Mouse (Mus musculus): ENCODE data around the gene Kndc1. TPM values are rescaled to one million over a fixed set of nuclear protein-coding genes. Genes with fewer than 3 reads are reported as not detected.
A peak's percentile ranks its signal among the peaks of the same experiment; 100 is the strongest.

The Kndc1 gene
- polyA plus RNA-seq, 2 experiments, result 0.01 TPM; not detected in 1

DNA sequence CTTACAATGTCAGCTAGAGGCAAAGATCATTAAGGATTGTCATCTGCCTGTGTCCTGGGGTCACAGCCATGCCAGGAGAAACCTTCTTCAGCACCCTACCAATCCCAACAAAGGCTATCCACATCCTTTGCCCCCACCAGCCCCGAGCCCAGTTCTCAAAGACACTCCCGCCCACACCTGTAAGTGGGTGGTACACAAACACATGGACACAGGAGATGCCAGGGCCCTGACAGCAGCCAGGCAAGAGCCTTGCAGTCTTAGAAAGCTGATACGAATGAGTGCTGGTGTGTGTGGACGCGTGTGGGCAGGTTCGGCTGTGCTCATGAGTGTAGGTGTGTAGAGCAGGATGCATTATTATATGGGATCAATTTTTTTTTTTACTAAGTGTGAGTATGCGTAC, 6.0 kb downstream of the Kndc1 start:
- TF ChIP-seq EP300 (IDR thresholded peaks at IDR 0.05; ENCODE audit: low read depth), result no peak
- TF ChIP-seq CTCF (IDR thresholded peaks at IDR 0.05; ENCODE audit: low read depth), result no peak
- Histone ChIP-seq H3K9me3 (ENCODE audit: control insufficient read depth, low read length) (no peaks in the 10 kb centered on the region), H3K27ac (no peak overlapping the region), H3K4me1 (replicated peaks; ENCODE audit: control insufficient read depth in 2 of 2, insufficient read depth in 2 of 2, low read length in 1 of 2) (no peaks in the 10 kb centered on the region; a peak in 1 of 4 replicates), H3K36me3 (replicated peaks; ENCODE audit: control insufficient read depth, insufficient read depth, low read depth) (no peaks in the 10 kb centered on the region), H3K27me3 (ENCODE audit: control insufficient read depth, insufficient read depth, low read length) (peaks cover 3% of the 10 kb centered on the region; the same call in 1 of the 2 replicates), H3K4me3 (ENCODE audit: insufficient read depth in 1 of 2, low read depth in 2 of 2, low read length in 2 of 2) (no peak overlapping the region), H3K4me2 (ENCODE audit: low read depth) (no peak overlapping the region), H3K9ac (replicated peaks) (no peak overlapping the region)
- WGBS (ENCODE audit: insufficient replicate concordance), result 73% methylated on average over 7 of the region's 7 CpGs
- ATAC-seq (ENCODE audit: insufficient read depth), result no peak
- no peak for DNase-seq (ENCODE audit: low read depth in 3 of 3, low spot score in 3 of 3)

DNA sequence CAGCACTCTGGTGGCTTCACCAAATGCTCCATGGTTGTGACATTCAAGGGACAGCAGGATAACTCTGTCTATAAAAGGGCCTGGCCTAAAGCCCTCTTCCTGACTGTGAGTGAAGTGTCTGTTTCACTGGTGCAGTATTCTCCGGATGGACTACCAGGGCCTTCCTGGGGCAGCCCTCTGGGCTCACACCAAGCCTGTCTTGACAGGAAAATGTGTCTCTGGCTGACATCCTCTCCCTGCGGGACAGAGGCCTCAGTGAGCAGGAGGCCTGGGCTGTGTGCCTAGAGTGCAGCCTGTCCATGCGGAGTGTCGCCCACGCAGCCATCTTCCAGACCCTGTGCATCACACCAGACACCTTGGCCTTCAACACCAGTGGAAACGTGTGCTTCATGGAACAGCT, 6.4 kb downstream of the Kndc1 start:
- ATAC-seq (ENCODE audit: insufficient read depth) (no peak), DNase-seq (ENCODE audit: low read depth in 3 of 3, low spot score in 3 of 3) (no peak)
- Histone ChIP-seq H3K4me3 (ENCODE audit: insufficient read depth in 1 of 2, low read depth in 2 of 2, low read length in 2 of 2) (no peak overlapping the region), H3K36me3 (replicated peaks; ENCODE audit: control insufficient read depth, insufficient read depth, low read depth) (no peaks in the 10 kb centered on the region), H3K27me3 (ENCODE audit: control insufficient read depth, insufficient read depth, low read length) (peaks cover under 1% of the 10 kb centered on the region; the same call in 1 of the 2 replicates), H3K9me3 (ENCODE audit: control insufficient read depth, low read length) (no peaks in the 10 kb centered on the region), H3K9ac (replicated peaks) (no peak overlapping the region), H3K4me1 (replicated peaks; ENCODE audit: control insufficient read depth in 2 of 2, insufficient read depth in 2 of 2, low read length in 1 of 2) (no peaks in the 10 kb centered on the region; a peak in 1 of 4 replicates), H3K4me2 (ENCODE audit: low read depth) (no peak overlapping the region), H3K27ac (no peak overlapping the region)
- TF ChIP-seq EP300 (IDR thresholded peaks at IDR 0.05; ENCODE audit: low read depth) (no peak), CTCF (IDR thresholded peaks at IDR 0.05; ENCODE audit: low read depth) (no peak)
- WGBS (ENCODE audit: insufficient replicate concordance), result 60% methylated on average over 6 of the region's 6 CpGs

DNA sequence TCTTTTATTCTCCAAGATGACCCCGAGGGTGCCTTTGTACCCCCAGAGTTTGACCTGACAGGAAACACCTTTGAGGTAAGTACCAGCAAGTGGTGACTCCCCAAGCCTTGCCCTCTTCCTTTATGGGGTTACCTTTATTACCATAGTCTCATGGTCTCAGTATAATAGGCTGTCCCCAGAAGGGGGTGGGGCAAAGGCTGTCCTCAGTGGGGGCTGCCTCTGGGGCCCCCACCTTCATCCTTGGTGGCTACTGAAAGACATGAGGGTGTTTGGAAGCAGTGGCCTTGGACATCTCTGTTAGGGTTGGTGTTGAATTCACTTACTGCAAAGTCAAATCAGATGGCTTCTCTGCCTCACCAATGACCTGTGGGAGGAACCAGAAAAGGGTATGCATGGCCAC, 7.5 kb downstream of the Kndc1 start:
- no peak overlapping the region for H3K9ac ChIP-seq (replicated peaks)
- TF ChIP-seq EP300 (IDR thresholded peaks at IDR 0.05; ENCODE audit: low read depth) (no peak), CTCF (IDR thresholded peaks at IDR 0.05; ENCODE audit: low read depth) (no peak)
- DNase-seq (ENCODE audit: low read depth in 3 of 3, low spot score in 3 of 3) (no peak), ATAC-seq (ENCODE audit: insufficient read depth) (no peak)
- no peaks in the 10 kb centered on the region for H3K36me3 ChIP-seq (replicated peaks; ENCODE audit: control insufficient read depth, insufficient read depth, low read depth)
- no peaks in the 10 kb centered on the region; a peak in 1 of 4 replicates for H3K4me1 ChIP-seq (replicated peaks; ENCODE audit: control insufficient read depth in 2 of 2, insufficient read depth in 2 of 2, low read length in 1 of 2)
- H3K9me3 ChIP-seq (ENCODE audit: control insufficient read depth, low read length), result no peaks in the 10 kb centered on the region
- no peak overlapping the region for H3K27ac ChIP-seq
- WGBS (ENCODE audit: insufficient replicate concordance), result 4% methylated on average over 1 of the region's 1 CpGs
- H3K27me3 ChIP-seq (ENCODE audit: control insufficient read depth, insufficient read depth, low read length), result no peaks in the 10 kb centered on the region
- no peak overlapping the region for H3K4me3 ChIP-seq (ENCODE audit: insufficient read depth in 1 of 2, low read depth in 2 of 2, low read length in 2 of 2)
- no peak overlapping the region for H3K4me2 ChIP-seq (ENCODE audit: low read depth)

DNA sequence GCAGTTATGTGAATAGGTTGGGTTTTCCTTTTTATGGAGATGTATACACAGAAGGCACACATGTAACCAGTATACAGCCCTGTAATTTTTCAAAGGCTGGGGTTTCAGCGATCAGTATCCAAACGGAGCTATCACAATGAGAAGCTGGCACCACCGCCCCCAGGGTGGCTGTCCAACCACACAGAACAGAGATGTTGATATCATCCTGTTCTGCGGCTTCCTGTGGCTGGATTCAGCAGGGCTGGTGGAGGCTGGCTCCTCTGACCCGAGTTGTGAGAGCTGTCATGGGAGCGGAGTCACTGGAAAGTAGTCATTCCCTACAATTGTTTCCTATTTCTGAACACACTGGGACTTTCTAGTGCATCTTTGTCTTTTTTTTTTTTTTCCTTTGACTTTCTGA, 10.8 kb downstream of the Kndc1 start:
- TF ChIP-seq CTCF (IDR thresholded peaks at IDR 0.05; ENCODE audit: low read depth) (no peak), EP300 (IDR thresholded peaks at IDR 0.05; ENCODE audit: low read depth) (no peak)
- no peak for DNase-seq (ENCODE audit: low read depth in 3 of 3, low spot score in 3 of 3)
- H3K4me1 ChIP-seq (replicated peaks; ENCODE audit: control insufficient read depth in 2 of 2, insufficient read depth in 2 of 2, low read length in 1 of 2), result no peaks in the 10 kb centered on the region; a peak in 1 of 4 replicates
- no peak for ATAC-seq (ENCODE audit: insufficient read depth)
- no peaks in the 10 kb centered on the region for H3K36me3 ChIP-seq (replicated peaks; ENCODE audit: control insufficient read depth, insufficient read depth, low read depth)
- H3K9ac ChIP-seq (replicated peaks), result no peak overlapping the region
- no peak overlapping the region for H3K4me3 ChIP-seq (ENCODE audit: insufficient read depth in 1 of 2, low read depth in 2 of 2, low read length in 2 of 2)
- no peaks in the 10 kb centered on the region for H3K9me3 ChIP-seq (ENCODE audit: control insufficient read depth, low read length)
- no peak overlapping the region for H3K4me2 ChIP-seq (ENCODE audit: low read depth)
- H3K27ac ChIP-seq, result no peak overlapping the region
- H3K27me3 ChIP-seq (ENCODE audit: control insufficient read depth, insufficient read depth, low read length), result no peaks in the 10 kb centered on the region
- WGBS (ENCODE audit: insufficient replicate concordance), result 9% methylated on average over 6 of the region's 6 CpGs

DNA sequence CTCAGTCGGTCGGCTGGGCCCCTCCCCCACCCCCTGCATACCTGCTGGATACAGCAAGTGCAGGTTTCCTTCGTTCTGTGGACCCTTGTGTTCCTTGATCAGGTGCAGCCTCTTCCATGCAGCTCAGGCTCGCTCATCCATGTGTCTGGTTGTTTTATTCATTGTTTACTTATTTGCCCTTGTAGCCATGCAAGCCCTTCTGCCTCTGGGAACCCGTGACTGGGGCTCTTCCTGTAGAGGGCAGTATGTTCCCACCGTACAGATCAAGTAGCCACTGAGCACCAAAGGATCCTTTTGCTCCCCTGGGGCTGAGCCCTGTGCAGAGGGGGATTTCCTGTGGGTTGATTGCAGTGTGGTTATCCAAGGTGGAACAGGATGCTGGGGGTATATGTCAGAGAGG, 11.2 kb downstream of the Kndc1 start:
- ATAC-seq (ENCODE audit: insufficient read depth) (no peak), DNase-seq (ENCODE audit: low read depth in 3 of 3, low spot score in 3 of 3) (peak in 2 of 3 experiments; percentile 4 to 6)
- Histone ChIP-seq H3K27me3 (ENCODE audit: control insufficient read depth, insufficient read depth, low read length) (no peaks in the 10 kb centered on the region), H3K9ac (replicated peaks) (no peak overlapping the region), H3K9me3 (ENCODE audit: control insufficient read depth, low read length) (no peaks in the 10 kb centered on the region), H3K36me3 (replicated peaks; ENCODE audit: control insufficient read depth, insufficient read depth, low read depth) (no peaks in the 10 kb centered on the region), H3K27ac (no peak overlapping the region), H3K4me3 (ENCODE audit: insufficient read depth in 1 of 2, low read depth in 2 of 2, low read length in 2 of 2) (no peak overlapping the region), H3K4me2 (ENCODE audit: low read depth) (no peak overlapping the region), H3K4me1 (replicated peaks; ENCODE audit: control insufficient read depth in 2 of 2, insufficient read depth in 2 of 2, low read length in 1 of 2) (no peaks in the 10 kb centered on the region; a peak in 1 of 4 replicates)
- WGBS (ENCODE audit: insufficient replicate concordance), result 8% methylated on average over 6 of the region's 6 CpGs
- TF ChIP-seq CTCF (IDR thresholded peaks at IDR 0.05; ENCODE audit: low read depth), result peak; percentile 59
- TF ChIP-seq EP300 (IDR thresholded peaks at IDR 0.05; ENCODE audit: low read depth), result no peak

Data from liver, embryonic 14.5 days (tissue).